Mouse (Mus musculus) heart, postnatal 0 days (tissue): ENCODE results near the gene Zdhhc25.

ENCODE experiments used
- CTCF ChIP-seq: IDR thresholded peaks from 2 replicates; pipeline ENCODE4 v1.5.1; 2016; ENCODE audit warnings: antibody characterized with exemption, control low read depth, low read depth
- EP300 ChIP-seq: IDR thresholded peaks from 2 replicates; pipeline ENCODE4 v1.6.1; 2016; ENCODE audit warnings: antibody characterized with exemption, low read depth

DNA sequence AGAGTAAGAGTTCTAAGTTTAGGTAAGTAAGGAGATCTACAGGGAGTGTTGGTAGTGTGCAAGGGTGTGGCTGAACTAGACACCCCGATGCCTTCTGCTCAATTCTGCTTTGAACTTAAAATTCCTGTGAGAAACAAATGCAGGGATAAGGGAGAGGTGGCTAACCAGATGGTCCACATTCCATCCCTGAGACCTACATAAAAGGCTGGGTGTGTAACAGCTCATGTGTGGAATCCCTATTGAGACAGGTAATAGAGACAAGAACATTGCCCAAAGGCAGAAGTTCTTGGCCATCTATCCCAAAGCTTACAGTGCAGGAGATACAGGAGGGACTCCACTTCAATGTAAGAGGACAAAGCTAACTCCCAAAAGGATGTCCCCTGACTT lies 3.6 kb downstream of the Zdhhc25 start:
- TF ChIP-seq CTCF (no peak), EP300 (no peak)
